Mouse (Mus musculus) limb, embryonic 13.5 days (tissue): ENCODE results near the gene Hsd17b3. TPM values are rescaled to one million over a fixed set of nuclear protein-coding genes. Genes with fewer than 3 reads are reported as not detected.
A peak's percentile ranks its signal among the peaks of the same experiment; 100 is the strongest.

Experiments used
- ATAC-seq: fragments of 200-750 bp; cut with Nextera tagmentation; 2 replicates; pipeline ENCODE4 v1.8.0; 2017; ENCODE audit warnings: low read depth, moderate number of reproducible peaks, moderate TSS enrichment; ENCODE audit not compliant: low FRiP score
- H3K27ac ChIP-seq: fragments of 300-500 bp; sonication (generic); 2 replicates; pipeline ENCODE4 v1.5.1; 2015; ENCODE audit warnings: inconsistent platforms, mild to moderate bottlenecking, moderate library complexity
- H3K27me3 ChIP-seq: fragments of 300-500 bp; sonication (generic); 2 replicates; pipeline ENCODE4 v1.6.1; 2015; ENCODE audit warnings: mild to moderate bottlenecking, inconsistent platforms
- H3K36me3 ChIP-seq: fragments of 300-500 bp; sonication (generic); 2 replicates; pipeline ENCODE4 v1.6.1; 2015; ENCODE audit warnings: inconsistent platforms, mild to moderate bottlenecking, moderate library complexity
- H3K4me1 ChIP-seq: fragments of 300-500 bp; sonication (generic); 2 replicates; pipeline ENCODE4 v1.6.1; 2015; ENCODE audit warnings: inconsistent platforms
- H3K4me2 ChIP-seq: fragments of 300-500 bp; sonication (generic); replicated peaks from 2 replicates; pipeline ENCODE4 v1.6.1; 2015; ENCODE audit warnings: inconsistent platforms, mild to moderate bottlenecking, moderate library complexity
- H3K4me3 ChIP-seq: fragments of 300-500 bp; sonication (generic); 2 replicates; pipeline ENCODE4 v1.5.1; 2015; ENCODE audit warnings: moderate library complexity, mild to moderate bottlenecking, inconsistent platforms
- H3K9ac ChIP-seq: fragments of 300-500 bp; sonication (generic); 2 replicates; pipeline ENCODE4 v1.6.1; 2015; ENCODE audit warnings: mild to moderate bottlenecking, inconsistent platforms
- H3K9me3 ChIP-seq: fragments of 300-500 bp; sonication (generic); 2 replicates; pipeline ENCODE4 v1.6.1; 2016; ENCODE audit warnings: inconsistent platforms
- WGBS: fragments of 180-500 bp; shearing (Covaris S2); methylation state at CpG from one replicate; pipeline ENCODE4 v1.1.7; 2015; 5-methylcytosine and 5-hydroxymethylcytosine counted together
- polyA plus RNA-seq: library from polyadenylated mRNA; unstranded; fragments of >200 nt; fragmentation: Nextera tagmentation; extraction: Ambion mirVana; gene quantifications from 2 replicates; pipeline ENCODE4 v1.2.1, GENCODE M21; 2015

Hsd17b3 gene
- polyA plus RNA-seq = not detected in 2 replicates

DNA sequence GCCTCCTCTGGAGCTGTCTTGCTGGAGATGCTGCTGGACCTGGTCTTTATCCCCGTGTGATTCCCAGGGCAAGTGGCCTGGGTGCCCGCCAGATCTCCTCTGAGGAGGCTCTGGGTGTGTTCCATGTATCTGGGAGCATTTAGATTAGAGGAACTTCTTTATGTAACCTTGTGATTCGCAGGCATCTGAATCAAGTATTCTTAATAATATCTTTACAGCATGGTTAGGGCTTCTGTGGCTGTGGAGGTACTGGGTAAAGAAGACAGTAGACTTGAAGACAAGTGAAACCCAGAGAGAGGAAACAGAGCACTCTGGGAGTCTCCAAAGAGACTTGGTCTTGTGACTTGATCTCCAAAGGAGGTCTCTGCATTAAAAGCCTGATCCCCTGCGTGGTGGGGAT is at the start of gene Hsd17b3:
Gene Hsd17b3, minus strand, starts transcription at position 101 of the 400 bp plus-strand sequence.
- ATAC-seq = no peak
- no peaks in the 10 kb centered on the region for H3K36me3 ChIP-seq
- WGBS = 79% methylated on average over 4 of the region's 4 CpGs
- no peaks in the 10 kb centered on the region for H3K27me3 ChIP-seq
- H3K27ac ChIP-seq = no peak within 1 kb of the TSS
- H3K9me3 ChIP-seq = no peaks in the 10 kb centered on the region
- H3K4me2 ChIP-seq = no peak within 1 kb of the TSS
- H3K9ac ChIP-seq = no peak within 1 kb of the TSS
- H3K4me1 ChIP-seq = 0 out of 2 replicates have a peak, but pooled peaks cover 6% of the 10 kb centered on the region
- H3K4me3 ChIP-seq = no peak within 1 kb of the TSS

GRCm38 (mm10) chr13:64129616-64130375 is 40.8 kb upstream of the Hsd17b3 start:
- H3K4me3 ChIP-seq = peak overlapping the region; percentile 65
- H3K36me3 ChIP-seq = peaks cover 19% of the 10 kb centered on the region
- WGBS = 36% methylated on average over 15 of the region's 15 CpGs
- H3K27me3 ChIP-seq = no peaks in the 10 kb centered on the region
- H3K4me1 ChIP-seq = peaks cover 6% of the 10 kb centered on the region; the same call in 1 of the 2 replicates
- peak overlapping the region; percentile 77 for H3K9ac ChIP-seq
- no peaks in the 10 kb centered on the region for H3K9me3 ChIP-seq
- no peak overlapping the region for H3K27ac ChIP-seq
- peak; percentile 75; the same call in 1 of the 2 replicates for ATAC-seq
- peak overlapping the region; percentile 81 for H3K4me2 ChIP-seq

GRCm38 (mm10) chr13:64128858-64129615 is 40.0 kb upstream of the Hsd17b3 start, which contains the start of gene Slc35d2:
TSS of gene Slc35d2 (minus strand) at chr13:64129368.
- Histone ChIP-seq H3K4me1 (peaks cover 6% of the 10 kb centered on the region; the same call in 1 of the 2 replicates), H3K36me3 (peaks cover 12% of the 10 kb centered on the region), H3K4me2 (peak within 1 kb of the TSS; percentile 81), H3K9me3 (no peaks in the 10 kb centered on the region), H3K27me3 (no peaks in the 10 kb centered on the region), H3K27ac (peak within 1 kb of the TSS; percentile 23), H3K9ac (peak within 1 kb of the TSS; percentile 77), H3K4me3 (peak within 1 kb of the TSS; percentile 65)
- 8% methylated on average over 38 of the region's 44 CpGs for WGBS
- peak; percentile 85 for ATAC-seq

DNA sequence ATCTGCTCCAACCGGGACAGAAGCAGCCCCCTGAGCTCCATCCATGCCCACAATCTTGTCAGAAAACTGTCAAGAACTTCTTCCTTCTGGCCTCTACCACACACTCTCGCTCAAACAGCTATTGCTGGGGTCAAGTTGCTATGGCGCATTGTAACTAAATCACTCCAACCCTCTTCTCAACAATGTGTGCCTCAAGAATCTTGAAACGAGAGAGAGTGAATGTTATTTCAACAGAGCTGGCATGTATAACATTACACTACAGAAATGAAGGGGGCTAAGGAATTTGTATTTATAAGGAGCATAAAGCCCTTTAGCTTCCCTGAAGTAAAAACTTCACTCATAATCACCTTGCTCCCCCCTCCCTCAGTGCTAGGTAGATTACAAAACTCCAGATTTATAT is 37.3 kb upstream of the Hsd17b3 start:
- no peak for ATAC-seq
- H3K36me3 ChIP-seq = no peaks in the 10 kb centered on the region
- H3K4me2 ChIP-seq = no peak overlapping the region
- no peak overlapping the region for H3K27ac ChIP-seq
- H3K9ac ChIP-seq = no peak overlapping the region
- peaks cover 6% of the 10 kb centered on the region; the same call in 1 of the 2 replicates for H3K4me1 ChIP-seq
- WGBS = 62% methylated on average over 4 of the region's 4 CpGs
- no peak overlapping the region for H3K4me3 ChIP-seq
- no peaks in the 10 kb centered on the region for H3K9me3 ChIP-seq
- H3K27me3 ChIP-seq = no peaks in the 10 kb centered on the region

DNA sequence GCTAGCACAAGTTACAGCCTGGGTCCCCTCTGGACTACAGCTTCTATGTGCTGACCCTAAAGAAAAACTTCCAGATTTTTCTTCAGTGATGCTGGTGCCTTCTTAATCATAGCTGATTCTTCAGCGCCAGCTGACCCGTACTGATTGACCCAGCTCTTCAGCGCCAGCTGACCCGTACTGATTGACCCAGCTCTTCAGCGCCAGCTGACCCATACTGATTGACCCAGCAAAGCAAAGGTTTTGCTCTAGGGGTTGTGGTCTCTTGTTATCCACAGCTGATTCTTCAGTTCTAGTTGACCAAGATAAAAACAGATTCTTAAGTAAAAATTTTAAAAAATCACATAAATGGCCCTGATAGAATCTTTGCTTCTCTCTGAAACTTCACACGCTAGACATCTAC is 35.9 kb upstream of the Hsd17b3 start:
- Histone ChIP-seq H3K4me3 (no peak overlapping the region), H3K4me2 (no peak overlapping the region), H3K36me3 (no peaks in the 10 kb centered on the region), H3K9me3 (no peaks in the 10 kb centered on the region), H3K27ac (no peak overlapping the region), H3K4me1 (peaks cover 6% of the 10 kb centered on the region; the same call in 1 of the 2 replicates), H3K9ac (no peak overlapping the region), H3K27me3 (no peaks in the 10 kb centered on the region)
- WGBS = 93% methylated on average over 6 of the region's 6 CpGs
- ATAC-seq = no peak

DNA sequence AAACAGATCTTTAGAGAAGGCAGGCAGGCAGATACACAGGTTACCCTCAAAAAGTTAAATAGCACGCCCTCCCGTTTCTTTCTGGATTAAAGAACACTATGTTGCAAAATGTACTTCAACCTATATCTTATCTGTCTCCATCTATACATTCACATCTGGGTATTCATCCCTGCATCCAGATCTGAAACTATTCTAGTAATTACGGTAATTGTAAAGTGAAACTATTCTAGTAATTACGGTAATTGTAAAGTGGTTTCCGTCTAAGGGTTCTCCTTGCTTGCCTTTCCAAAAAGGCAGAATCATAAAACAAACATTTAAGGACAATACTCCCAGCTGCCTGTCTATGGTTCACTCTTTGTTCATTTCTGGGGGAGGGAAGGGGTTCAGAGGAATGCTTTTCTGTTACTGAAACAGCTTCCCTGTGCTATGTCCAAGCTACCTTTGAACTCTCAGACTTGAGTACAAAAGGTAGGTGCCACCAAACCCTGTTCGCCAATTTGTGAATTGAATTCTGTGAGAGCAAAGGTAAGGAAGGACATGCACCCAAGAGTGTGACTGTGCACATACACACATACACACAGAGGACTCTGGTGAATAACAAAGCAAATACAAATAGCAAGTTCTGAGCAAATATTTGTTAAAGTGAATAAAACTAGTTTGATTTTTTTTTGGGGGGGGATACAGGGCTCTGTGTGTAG is 34.6 kb upstream of the Hsd17b3 start:
- no peak for ATAC-seq
- H3K4me1 ChIP-seq = peaks cover 3% of the 10 kb centered on the region; the same call in 1 of the 2 replicates
- 30% methylated on average over 6 of the region's 6 CpGs for WGBS
- no peak overlapping the region for H3K4me3 ChIP-seq
- H3K9me3 ChIP-seq = no peaks in the 10 kb centered on the region
- H3K4me2 ChIP-seq = no peak overlapping the region
- no peak overlapping the region for H3K9ac ChIP-seq
- no peaks in the 10 kb centered on the region for H3K27me3 ChIP-seq
- H3K27ac ChIP-seq = no peak overlapping the region
- no peaks in the 10 kb centered on the region for H3K36me3 ChIP-seq

- 70% methylated on average over 4 of the region's 4 CpGs for WGBS
- H3K36me3 ChIP-seq = no peaks in the 10 kb centered on the region
- H3K4me2 ChIP-seq = no peak overlapping the region
- H3K4me3 ChIP-seq = no peak overlapping the region
- H3K27ac ChIP-seq = no peak overlapping the region
- H3K4me1 ChIP-seq = no peaks in the 10 kb centered on the region
- no peaks in the 10 kb centered on the region for H3K9me3 ChIP-seq
- ATAC-seq = no peak
- H3K9ac ChIP-seq = no peak overlapping the region
- H3K27me3 ChIP-seq = no peaks in the 10 kb centered on the region
Measured at GRCm38 (mm10) chr13:64120760-64121159, 31.7 kb upstream of the Hsd17b3 start.

- H3K4me1 ChIP-seq = no peaks in the 10 kb centered on the region
- 61% methylated on average over 2 of the region's 2 CpGs for WGBS
- no peaks in the 10 kb centered on the region for H3K27me3 ChIP-seq
- no peaks in the 10 kb centered on the region for H3K36me3 ChIP-seq
- H3K27ac ChIP-seq = no peak overlapping the region
- H3K9me3 ChIP-seq = no peaks in the 10 kb centered on the region
- H3K4me3 ChIP-seq = no peak overlapping the region
- no peak overlapping the region for H3K9ac ChIP-seq
- no peak for ATAC-seq
- no peak overlapping the region for H3K4me2 ChIP-seq
Measured at GRCm38 (mm10) chr13:64117442-64117841, 28.4 kb upstream of the Hsd17b3 start.

GRCm38 (mm10) chr13:64110421-64110820 is 21.4 kb upstream of the Hsd17b3 start:
- Histone ChIP-seq H3K27ac (no peak overlapping the region), H3K4me3 (no peak overlapping the region), H3K4me2 (no peak overlapping the region), H3K9ac (no peak overlapping the region), H3K4me1 (0 out of 2 replicates have a peak, but pooled peaks cover 8% of the 10 kb centered on the region), H3K36me3 (no peaks in the 10 kb centered on the region), H3K9me3 (no peaks in the 10 kb centered on the region), H3K27me3 (no peaks in the 10 kb centered on the region)
- 84% methylated on average over 1 of the region's 1 CpGs for WGBS
- ATAC-seq = no peak

DNA sequence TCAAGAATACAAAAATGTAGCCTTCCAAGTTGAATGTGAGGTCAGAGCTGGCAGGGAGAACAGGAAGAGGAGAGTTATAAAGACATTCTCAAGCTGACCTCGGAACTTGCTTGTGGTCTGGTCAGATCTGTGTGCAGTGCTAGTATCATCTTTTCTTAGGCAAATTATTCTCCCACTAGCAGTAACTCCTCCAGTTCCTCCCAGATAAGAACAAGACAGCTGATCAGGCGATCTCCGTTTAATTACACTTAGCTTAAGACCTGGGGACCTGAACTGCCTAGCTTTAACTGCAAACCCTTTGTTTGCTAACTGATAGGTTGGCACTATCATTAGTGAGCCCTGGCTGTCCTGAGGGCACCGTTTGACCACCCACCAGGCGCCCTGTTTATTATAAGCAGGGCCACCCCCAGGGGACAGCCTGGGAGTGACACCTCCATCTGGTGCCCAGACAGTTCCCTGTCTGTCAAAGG is 19.4 kb upstream of the Hsd17b3 start:
- Histone ChIP-seq H3K4me3 (no peak overlapping the region), H3K27me3 (no peaks in the 10 kb centered on the region), H3K4me1 (0 out of 2 replicates have a peak, but pooled peaks cover 8% of the 10 kb centered on the region), H3K36me3 (no peaks in the 10 kb centered on the region), H3K4me2 (no peak overlapping the region), H3K27ac (no peak overlapping the region), H3K9ac (no peak overlapping the region; the same call in 1 of the 2 replicates), H3K9me3 (no peaks in the 10 kb centered on the region)
- no peak for ATAC-seq
- 22% methylated on average over 5 of the region's 5 CpGs for WGBS

DNA sequence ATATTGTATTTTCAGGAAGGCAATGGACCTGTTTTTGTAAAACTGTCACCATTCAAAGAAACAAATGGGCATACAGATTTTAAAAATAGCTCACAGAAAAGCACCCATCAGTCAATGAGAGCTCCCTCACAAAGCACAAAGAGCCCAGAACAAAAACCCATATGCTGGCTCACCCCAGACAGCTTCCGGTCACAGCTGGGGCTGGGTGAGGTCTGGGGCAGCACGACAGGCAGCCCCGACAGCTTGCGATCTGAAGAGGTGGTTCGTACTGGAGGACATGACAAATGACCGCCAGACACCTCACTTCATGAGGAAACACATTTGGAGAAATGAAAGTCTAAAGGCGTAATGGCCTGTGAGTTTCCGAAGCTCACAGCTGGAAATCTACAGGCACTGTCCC is 18.5 kb upstream of the Hsd17b3 start:
- H3K4me1 ChIP-seq = 0 out of 2 replicates have a peak, but pooled peaks cover 8% of the 10 kb centered on the region
- 22% methylated on average over 8 of the region's 8 CpGs for WGBS
- no peak overlapping the region for H3K4me2 ChIP-seq
- no peak overlapping the region for H3K9ac ChIP-seq
- H3K9me3 ChIP-seq = no peaks in the 10 kb centered on the region
- no peaks in the 10 kb centered on the region for H3K27me3 ChIP-seq
- H3K36me3 ChIP-seq = no peaks in the 10 kb centered on the region
- no peak for ATAC-seq
- no peak overlapping the region for H3K4me3 ChIP-seq
- no peak overlapping the region for H3K27ac ChIP-seq
